Mouse (Mus musculus): ENCODE measurements at regions not wholly inside any gene's neighbourhood (a gene's known extent, or its start where the extent isn't known, plus 50 kb on each side); places are given as distances from the start of the nearest gene placed in this dataset.

- DNase-seq (ENCODE audit: low spot score) = no peak
Observed at GRCm38 (mm10) chr14:9338220-9338619, 672.2 kb upstream of the 4930452B06Rik start.

GRCm38 (mm10) chr14:9337107-9337506, 671.1 kb upstream of the 4930452B06Rik start:
- DNase-seq (ENCODE audit: low spot score) = no peak

- DNase-seq (ENCODE audit: low spot score) = no peak
Observed at GRCm38 (mm10) chr14:9331593-9331992, 665.6 kb upstream of the 4930452B06Rik start.

GRCm38 (mm10) chr14:9330767-9331166, 664.7 kb upstream of the 4930452B06Rik start:
- DNase-seq (ENCODE audit: low spot score) = no peak

- DNase-seq (ENCODE audit: low spot score) = no peak
Observed at GRCm38 (mm10) chr14:9329839-9330485, 663.9 kb upstream of the 4930452B06Rik start.

- DNase-seq (ENCODE audit: low spot score) = no peak
Observed at GRCm38 (mm10) chr14:9327344-9327743, 661.3 kb upstream of the 4930452B06Rik start.

- no peak for DNase-seq (ENCODE audit: low spot score)
Observed at GRCm38 (mm10) chr14:9319842-9320241, 653.8 kb upstream of the 4930452B06Rik start.

- DNase-seq (ENCODE audit: low spot score) = no peak
Observed at GRCm38 (mm10) chr14:9318796-9319465, 652.9 kb upstream of the 4930452B06Rik start.

- DNase-seq (ENCODE audit: low spot score) = no peak
Observed at GRCm38 (mm10) chr14:9315224-9315623, 649.2 kb upstream of the 4930452B06Rik start.

GRCm38 (mm10) chr14:9296145-9296544, 630.1 kb upstream of the 4930452B06Rik start:
- DNase-seq (ENCODE audit: low spot score) = no peak

GRCm38 (mm10) chr14:9294555-9294954, 628.5 kb upstream of the 4930452B06Rik start:
- no peak for DNase-seq (ENCODE audit: low spot score)

- no peak for DNase-seq (ENCODE audit: low spot score)
Observed at GRCm38 (mm10) chr14:9288103-9288502, 622.1 kb upstream of the 4930452B06Rik start.

GRCm38 (mm10) chr14:9285606-9286002, 619.6 kb upstream of the 4930452B06Rik start:
- DNase-seq (ENCODE audit: low spot score) = no peak

- no peak for DNase-seq (ENCODE audit: low spot score)
Observed at GRCm38 (mm10) chr14:9284976-9285605, 619.1 kb upstream of the 4930452B06Rik start.

- DNase-seq (ENCODE audit: low spot score) = no peak
Observed at GRCm38 (mm10) chr14:9267282-9268091, 601.4 kb upstream of the 4930452B06Rik start.

- DNase-seq (ENCODE audit: low spot score) = no peak
Observed at GRCm38 (mm10) chr14:9252017-9252416, 586.0 kb upstream of the 4930452B06Rik start.

GRCm38 (mm10) chr14:9245266-9245665, 579.2 kb upstream of the 4930452B06Rik start:
- no peak for DNase-seq (ENCODE audit: low spot score)

GRCm38 (mm10) chr14:9243336-9243735, 577.3 kb upstream of the 4930452B06Rik start:
- DNase-seq (ENCODE audit: low spot score) = no peak

- no peak for DNase-seq (ENCODE audit: low spot score)
Observed at GRCm38 (mm10) chr14:9242118-9242517, 576.1 kb upstream of the 4930452B06Rik start.

GRCm38 (mm10) chr14:9227670-9228069, 561.6 kb upstream of the 4930452B06Rik start:
- DNase-seq (ENCODE audit: low spot score) = no peak

- DNase-seq (ENCODE audit: low spot score) = no peak
Observed at GRCm38 (mm10) chr14:9200246-9200645, 534.2 kb upstream of the 4930452B06Rik start.

- DNase-seq (ENCODE audit: low spot score) = no peak
Observed at GRCm38 (mm10) chr14:9192122-9192769, 526.2 kb upstream of the 4930452B06Rik start.

Data from testis, postnatal 10 days (tissue).